Mouse (Mus musculus) embryonic facial prominence, embryonic 11.5 days (tissue): ENCODE data around the gene Gstm1. TPM values are rescaled to one million over a fixed set of nuclear protein-coding genes. Genes with fewer than 3 reads are reported as not detected.
"Not testable (repeated sequence)": the region's sequence is repeated elsewhere in the genome, so short reads cannot be mapped to it uniquely, and the experiment has no call there.

Source experiments
- ATAC-seq: fragments of 200-750 bp; cut with Nextera tagmentation; replicated peaks from 2 replicates; pipeline ENCODE4 v1.8.0; 2017; ENCODE audit warnings: low read depth; ENCODE audit not compliant: insufficient number of reproducible peaks, low FRiP score, low TSS enrichment
- DNase-seq: peaks from one replicate; pipeline ENCODE4 v3.0.0-alpha.2; 2015; ENCODE audit warnings: low spot score
- H3K27ac ChIP-seq: fragments of 300-500 bp; sonication (generic); replicated peaks from 2 replicates; pipeline ENCODE4 v1.5.1; 2014; ENCODE audit warnings: mild to moderate bottlenecking, low read depth, low read length, control low read depth
- H3K27me3 ChIP-seq: fragments of 300-500 bp; sonication (generic); 2 replicates; pipeline ENCODE4 v1.6.1; 2014; ENCODE audit warnings: mild to moderate bottlenecking, low read length, moderate library complexity, mixed read lengths; ENCODE audit not compliant: control insufficient read depth, insufficient read depth
- H3K36me3 ChIP-seq: fragments of 300-500 bp; sonication (generic); replicated peaks from 2 replicates; pipeline ENCODE4 v1.6.1; 2014; ENCODE audit warnings: low read depth, mild to moderate bottlenecking, low read length, moderate library complexity, mixed read lengths; ENCODE audit not compliant: control insufficient read depth, insufficient read depth
- H3K4me1 ChIP-seq: fragments of 300-500 bp; sonication (generic); 2 replicates; pipeline ENCODE4 v1.6.1; 2014; ENCODE audit warnings: low read length, mixed read lengths; ENCODE audit not compliant: control insufficient read depth, insufficient read depth
- H3K4me2 ChIP-seq: fragments of 300-500 bp; sonication (generic); 2 replicates; pipeline ENCODE4 v1.6.1; 2014; ENCODE audit warnings: low read depth, mild to moderate bottlenecking, control low read depth, low read length, moderate library complexity
- H3K4me3 ChIP-seq: fragments of 300-500 bp; sonication (generic); 2 replicates; pipeline ENCODE4 v1.5.1; 2014; ENCODE audit warnings: low read depth, low read length, control low read depth
- H3K9ac ChIP-seq: fragments of 300-500 bp; sonication (generic); replicated peaks from 2 replicates; pipeline ENCODE4 v1.6.1; 2014; ENCODE audit warnings: mild to moderate bottlenecking, control low read depth, low read length
- H3K9me3 ChIP-seq: fragments of 300-500 bp; sonication (generic); replicated peaks from 2 replicates; pipeline ENCODE4 v1.6.1; 2016; ENCODE audit warnings: mild to moderate bottlenecking, low read length, inconsistent platforms, mixed read lengths; ENCODE audit not compliant: control insufficient read depth
- WGBS: fragments of 180-500 bp; shearing (Covaris S2); extraction: QIAGEN DNeasy Blood & Tissue Kit; methylation state at CpG from one replicate; pipeline ENCODE4 v1.1.7; 2014; 5-methylcytosine and 5-hydroxymethylcytosine counted together
- polyA plus RNA-seq: library from polyadenylated mRNA; unstranded; fragments of >200 nt; fragmentation: Nextera tagmentation; extraction: Ambion mirVana; gene quantifications from 2 replicates; pipeline ENCODE4 v1.2.1, GENCODE M21; 2014

The Gstm1 gene
- polyA plus RNA-seq, 1 experiment from 2014 or later = 33.9 TPM

GRCm38 (mm10) chr3:107972070-107972469 lies 45.7 kb downstream of the Gstm1 start:
- Histone ChIP-seq H3K9ac (no peak overlapping the region), H3K36me3 (no peaks in the 10 kb centered on the region), H3K4me2 (no peak overlapping the region), H3K27me3 (no peaks in the 10 kb centered on the region), H3K4me1 (no peaks in the 10 kb centered on the region), H3K4me3 (no peak overlapping the region), H3K27ac (no peak overlapping the region), H3K9me3 (no peaks in the 10 kb centered on the region)
- ATAC-seq (no peak), DNase-seq (no peak)
- WGBS = 95% methylated on average over 3 of the region's 3 CpGs

- H3K36me3 ChIP-seq, H3K27me3 ChIP-seq, ATAC-seq, H3K9ac ChIP-seq, H3K4me3 ChIP-seq, H3K27ac ChIP-seq, H3K4me1 ChIP-seq, H3K4me2 ChIP-seq, DNase-seq, H3K9me3 ChIP-seq: not testable (repeated sequence)
- 60% methylated on average over 3 of the region's 3 CpGs for WGBS
Observed at GRCm38 (mm10) chr3:107971101-107971500, 46.7 kb downstream of the Gstm1 start.

GRCm38 (mm10) chr3:107968724-107969395 lies 48.9 kb downstream of the Gstm1 start, which contains the start of gene Gstm3:
Gstm3 (minus strand) TSS chr3:107969283.
- no peak within 1 kb of the TSS for H3K9ac ChIP-seq
- no peak within 1 kb of the TSS for H3K27ac ChIP-seq
- ATAC-seq (no peak), DNase-seq (no peak)
- H3K9me3 ChIP-seq = no peaks in the 10 kb centered on the region
- no peaks in the 10 kb centered on the region for H3K36me3 ChIP-seq
- H3K4me2 ChIP-seq = no peak within 1 kb of the TSS
- H3K27me3 ChIP-seq = no peaks in the 10 kb centered on the region
- no peaks in the 10 kb centered on the region for H3K4me1 ChIP-seq
- 63% methylated on average over 13 of the region's 13 CpGs for WGBS
- H3K4me3 ChIP-seq = no peak within 1 kb of the TSS

GRCm38 (mm10) chr3:107966631-107967030 lies 51.1 kb downstream of the Gstm1 start:
- ATAC-seq (no peak), DNase-seq (no peak)
- no peak overlapping the region for H3K9ac ChIP-seq
- no peaks in the 10 kb centered on the region for H3K9me3 ChIP-seq
- H3K4me1 ChIP-seq = no peaks in the 10 kb centered on the region
- no peaks in the 10 kb centered on the region for H3K27me3 ChIP-seq
- H3K27ac ChIP-seq = no peak overlapping the region
- no peak overlapping the region for H3K4me3 ChIP-seq
- no peak overlapping the region for H3K4me2 ChIP-seq
- 95% methylated on average over 5 of the region's 5 CpGs for WGBS
- no peaks in the 10 kb centered on the region for H3K36me3 ChIP-seq

GRCm38 (mm10) chr3:107965592-107965991 lies 52.2 kb downstream of the Gstm1 start:
- Histone ChIP-seq H3K27me3 (no peaks in the 10 kb centered on the region), H3K4me2 (no peak overlapping the region), H3K27ac (no peak overlapping the region), H3K4me1 (no peaks in the 10 kb centered on the region), H3K9me3 (no peaks in the 10 kb centered on the region), H3K36me3 (no peaks in the 10 kb centered on the region), H3K4me3 (no peak overlapping the region), H3K9ac (no peak overlapping the region)
- ATAC-seq (no peak), DNase-seq (no peak)
- WGBS = 65% methylated on average over 1 of the region's 1 CpGs

GRCm38 (mm10) chr3:107964656-107965308 lies 53.0 kb downstream of the Gstm1 start:
- Histone ChIP-seq H3K4me2 (no peak overlapping the region), H3K9me3 (no peaks in the 10 kb centered on the region), H3K4me1 (no peaks in the 10 kb centered on the region), H3K27me3 (no peaks in the 10 kb centered on the region), H3K36me3 (no peaks in the 10 kb centered on the region), H3K4me3 (no peak overlapping the region), H3K9ac (no peak overlapping the region), H3K27ac (no peak overlapping the region)
- DNase-seq (no peak), ATAC-seq (no peak; the same call in 1 of the 2 replicates)
- WGBS = 77% methylated on average over 5 of the region's 5 CpGs

- H3K4me3 ChIP-seq = no peak overlapping the region
- H3K4me1 ChIP-seq = no peaks in the 10 kb centered on the region
- no peak overlapping the region for H3K9ac ChIP-seq
- no peak for ATAC-seq
- H3K9me3 ChIP-seq = no peaks in the 10 kb centered on the region
- H3K27ac ChIP-seq = no peak overlapping the region
- H3K27me3 ChIP-seq = no peaks in the 10 kb centered on the region
- WGBS = 85% methylated on average over 4 of the region's 4 CpGs
- DNase-seq = no peak
- no peak overlapping the region for H3K4me2 ChIP-seq
- H3K36me3 ChIP-seq = no peaks in the 10 kb centered on the region
Observed at GRCm38 (mm10) chr3:107964026-107964425, 53.7 kb downstream of the Gstm1 start.
